In genomic region chr2:28242222-28242543, GRCm38 (mm10) we compare ENCODE assay signal across 15 mouse cellular contexts. TPM values are rescaled to one million over a fixed set of nuclear protein-coding genes. Genes with fewer than 3 reads are reported as not detected.
DNase-seq lines count a peak whose midpoint lies in the region; ATAC-seq lines count a peak whose summit lies in the region.
"Had no signal": no experiment of that assay in that cellular context is flagged by ENCODE, and none has a peak within 500 bp of the region (broad histone marks: within the 10 kb centered on the region; RNA-seq: fewer than 3 reads in every experiment).

No protein-coding gene starts in this region.

- peaks cover 15% of the 10 kb centered on the region for H3K4me1 ChIP-seq in limb, embryonic 12.5 days (replicated peaks)

- no peak overlapping the region for H3K9ac ChIP-seq in limb, embryonic 12.5 days (replicated peaks)
- H3K9ac ChIP-seq: heart, embryonic 15.5 days; hindbrain, embryonic 15.5 days had no signal

- H3K27me3 ChIP-seq in limb, embryonic 12.5 days: peaks cover 8% of the 10 kb centered on the region
- H3K27me3 ChIP-seq: hindbrain, embryonic 15.5 days had no signal

- no peak overlapping the region for H3K27ac ChIP-seq in limb, embryonic 12.5 days
- H3K27ac ChIP-seq: heart, embryonic 15.5 days; hindbrain, embryonic 15.5 days; layer of hippocampus, adult 2 months had no signal

- peak; percentile 30 for DNase-seq in kidney, postnatal 10 days
- no peak for DNase-seq in kidney, adult 8-10 months
- DNase-seq in 416B (ENCODE audit: low read depth): peak; percentile 21
- DNase-seq in CD8-positive naive resting alpha-beta T cell, adult 2 months (ENCODE audit: low read depth in 2 of 2, low spot score in 2 of 2): peak; percentile 3 to 6
- DNase-seq in adrenal gland, postnatal 14 days: no peak
- DNase-seq in ovary, postnatal 36 days (ENCODE audit: low spot score): no peak
- DNase-seq: cerebellum, postnatal 10 days; liver; right cerebral cortex, postnatal 25 days had no signal

- H3K9me3 ChIP-seq in limb, embryonic 12.5 days: no peaks in the 10 kb centered on the region; the same call in 1 of the 2 replicates
- H3K9me3 ChIP-seq: G1E; heart, embryonic 15.5 days; hindbrain, embryonic 15.5 days had no signal

- WGBS in limb, embryonic 12.5 days: 49% methylated on average over 5 of the region's 5 CpGs

- peak overlapping the region; percentile 20; the same call in 1 of the 2 replicates for H3K4me2 ChIP-seq in limb, embryonic 12.5 days
- H3K4me2 ChIP-seq: heart, embryonic 15.5 days; hindbrain, embryonic 15.5 days had no signal

- no peaks in the 10 kb centered on the region for H3K36me3 ChIP-seq in limb, embryonic 12.5 days
- H3K36me3 ChIP-seq: G1E; heart, embryonic 15.5 days; hindbrain, embryonic 15.5 days had no signal

- no peak overlapping the region for H3K4me3 ChIP-seq in limb, embryonic 12.5 days (replicated peaks)
- H3K4me3 ChIP-seq: heart, embryonic 15.5 days; hindbrain, embryonic 15.5 days; layer of hippocampus, adult 2 months had no signal

- no peak for ATAC-seq in limb, embryonic 12.5 days (ENCODE audit: insufficient number of reproducible peaks, insufficient read depth, low FRiP score, low TSS enrichment, low read depth)
- no peak for ATAC-seq in megakaryocyte-erythroid progenitor cell, adult 5-6 weeks (replicated peaks; ENCODE audit: low FRiP score, low TSS enrichment, poor library complexity, severe bottlenecking)

RNA-seq across cellular contexts. Expression of gene Olfm1, which starts 49.4 kb away (rescaled TPM):
- 15.0 and 15.5 TPM in 2 replicates for polyA plus RNA-seq in limb, embryonic 12.5 days (2016; fragmentation: Nextera tagmentation; extraction: Ambion mirVana)
- 32.3 and 37.4 TPM in 2 replicates for total RNA-seq in adrenal gland, postnatal 14 days (2021)
- total RNA-seq in megakaryocyte-erythroid progenitor cell, adult 5-6 weeks (2014; fragmentation: Nextera tagmentation): 1.7 and 4.4 TPM in 2 replicates
- 3.3 and 3.6 TPM in 2 replicates for total RNA-seq in megakaryocyte-erythroid progenitor cell, adult 5-6 weeks (2017)

Comparison
In these comparisons a context has a peak if more than half of its experiments do, and no peak if none do; other contexts are left out.
1. DNase-seq: peak in kidney, postnatal 10 days (single experiment), 416B (single experiment) and CD8-positive naive resting alpha-beta T cell, adult 2 months (2 of 2); none in kidney, adult 8-10 months (0 of 2), adrenal gland, postnatal 14 days (single experiment) and ovary, postnatal 36 days (single experiment).